Mouse (Mus musculus): ENCODE measurements around the gene St13.

The St13 gene

GRCm38 (mm10) chr15:81320137-81320536, 79.7 kb downstream of the St13 start:
- H3K36me3 ChIP-seq (ENCODE audit: control insufficient read depth, insufficient read depth, low read length, poor library complexity, severe bottlenecking), result peaks cover 24% of the 10 kb centered on the region
- H3K27me3 ChIP-seq (ENCODE audit: control insufficient read depth, insufficient read depth, low read length, poor library complexity, severe bottlenecking), result no peaks in the 10 kb centered on the region
- DNase-seq (ENCODE audit: low read depth, low spot score), result no peak

GRCm38 (mm10) chr15:81319462-81319861, 80.4 kb downstream of the St13 start:
- DNase-seq (ENCODE audit: low read depth, low spot score), result no peak
- Histone ChIP-seq H3K36me3 (ENCODE audit: control insufficient read depth, insufficient read depth, low read length, poor library complexity, severe bottlenecking) (peaks cover 22% of the 10 kb centered on the region), H3K27me3 (ENCODE audit: control insufficient read depth, insufficient read depth, low read length, poor library complexity, severe bottlenecking) (no peaks in the 10 kb centered on the region)

- no peak for DNase-seq (ENCODE audit: low read depth, low spot score)
- no peaks in the 10 kb centered on the region for H3K27me3 ChIP-seq (ENCODE audit: control insufficient read depth, insufficient read depth, low read length, poor library complexity, severe bottlenecking)
- H3K36me3 ChIP-seq (ENCODE audit: control insufficient read depth, insufficient read depth, low read length, poor library complexity, severe bottlenecking), result 0 out of 2 replicates have a peak, but pooled peaks cover 7% of the 10 kb centered on the region
Measured at GRCm38 (mm10) chr15:81313928-81314327, 85.9 kb downstream of the St13 start.
